31 mouse cellular contexts compared by ENCODE assay signal in genomic region chr3:34527546-34527945, GRCm38 (mm10).
"Had no signal": no experiment of that assay in that cellular context is flagged by ENCODE, and none has a peak within 500 bp of the region (broad histone marks: within the 10 kb centered on the region; RNA-seq: fewer than 3 reads in every experiment).

No protein-coding gene starts in this region.

- DNase-seq: left cerebral cortex, postnatal 4 days; liver; liver, embryonic 13.5 days; liver, postnatal 0 days; lung, adult 18-20 months; lung, adult 2 months; lung, embryonic 14.5 days; lung, postnatal 10 days; lung, postnatal 14 days; lung, postnatal 36 days; lung, postnatal 4 days; midbrain, embryonic 14.5 days had no signal

- H3K27ac ChIP-seq: limb, embryonic 10.5 days; limb, embryonic 12.5 days; limb, embryonic 13.5 days; limb, embryonic 15.5 days; liver, embryonic 12.5 days; liver, embryonic 13.5 days; liver, embryonic 14.5 days; liver, embryonic 15.5 days; lung, embryonic 15.5 days; macrophage; midbrain, embryonic 10.5 days; midbrain, embryonic 12.5 days; midbrain, embryonic 13.5 days; midbrain, embryonic 15.5 days; neural tube, embryonic 12.5 days had no signal

- H3K9me3 ChIP-seq: limb, embryonic 10.5 days; limb, embryonic 15.5 days; liver, embryonic 12.5 days; liver, embryonic 13.5 days; liver, embryonic 15.5 days; lung, embryonic 15.5 days; midbrain, embryonic 15.5 days had no signal

- H3K4me1 ChIP-seq: limb, embryonic 10.5 days; liver, embryonic 12.5 days; liver, embryonic 13.5 days; liver, embryonic 15.5 days; lung, embryonic 15.5 days; megakaryocyte, embryonic 14.5 days had no signal

- H3K4me2 ChIP-seq: limb, embryonic 12.5 days; limb, embryonic 13.5 days; limb, embryonic 15.5 days; liver, embryonic 11.5 days; liver, embryonic 12.5 days; liver, embryonic 13.5 days; liver, embryonic 15.5 days; lung, embryonic 14.5 days; lung, embryonic 15.5 days; midbrain, embryonic 12.5 days; midbrain, embryonic 13.5 days; midbrain, embryonic 15.5 days; neural tube, embryonic 12.5 days had no signal

- H3K9ac ChIP-seq: limb, embryonic 12.5 days; limb, embryonic 13.5 days; limb, embryonic 15.5 days; liver, embryonic 12.5 days; liver, embryonic 13.5 days; liver, embryonic 14.5 days; liver, embryonic 15.5 days; liver, postnatal 0 days; lung, embryonic 14.5 days; lung, embryonic 15.5 days; midbrain, embryonic 12.5 days; midbrain, embryonic 13.5 days; midbrain, embryonic 15.5 days; neural tube, embryonic 12.5 days had no signal

- H3K27me3 ChIP-seq: limb, embryonic 12.5 days; limb, embryonic 15.5 days; liver, embryonic 12.5 days; liver, embryonic 13.5 days; liver, embryonic 15.5 days; lung, embryonic 15.5 days; megakaryocyte, embryonic 14.5 days; midbrain, embryonic 15.5 days; neural tube, embryonic 12.5 days had no signal

- H3K4me3 ChIP-seq: limb, embryonic 10.5 days; limb, embryonic 12.5 days; limb, embryonic 13.5 days; limb, embryonic 15.5 days; liver, embryonic 12.5 days; liver, embryonic 13.5 days; liver, embryonic 15.5 days; lung, embryonic 15.5 days; megakaryocyte, embryonic 14.5 days; midbrain, embryonic 10.5 days; midbrain, embryonic 12.5 days; midbrain, embryonic 13.5 days; midbrain, embryonic 15.5 days; myocyte; neural tube, embryonic 12.5 days had no signal

- H3K36me3 ChIP-seq: limb, embryonic 10.5 days; limb, embryonic 12.5 days; limb, embryonic 13.5 days; limb, embryonic 15.5 days; liver, embryonic 12.5 days; liver, embryonic 13.5 days; liver, embryonic 15.5 days; lung, embryonic 15.5 days; midbrain, embryonic 10.5 days; midbrain, embryonic 12.5 days; midbrain, embryonic 15.5 days; neural tube, embryonic 12.5 days had no signal

- ATAC-seq: liver, embryonic 12.5 days; liver, postnatal 0 days; lung, postnatal 0 days; midbrain, embryonic 13.5 days; midbrain, embryonic 15.5 days; midbrain, embryonic 16.5 days had no signal
